Mouse (Mus musculus): Measurements from ENCODE around the gene Slc27a3. TPM values are rescaled to one million over a fixed set of nuclear protein-coding genes. Genes with fewer than 3 reads are reported as not detected.

The Slc27a3 gene
- polyA plus RNA-seq, 1 experiment from 2014 or later = 4.3 TPM

DNA sequence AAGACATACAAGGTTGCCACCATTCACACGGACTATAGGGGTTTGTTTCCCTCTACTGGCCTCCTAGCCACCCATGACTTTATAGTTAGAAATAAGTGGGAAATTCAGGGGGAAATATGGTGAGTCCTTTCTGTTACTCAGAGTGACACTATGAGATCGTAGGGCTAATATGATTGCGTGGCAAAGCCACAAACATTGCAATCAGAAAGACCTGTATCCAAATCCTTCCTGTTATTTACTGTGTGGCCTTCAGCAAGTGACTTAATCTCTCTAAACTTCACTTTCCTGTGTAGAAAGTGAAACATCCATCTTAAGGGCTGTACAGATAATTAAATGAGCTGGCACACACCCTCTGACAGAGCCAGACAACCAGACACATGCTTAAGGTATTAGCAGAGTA, 19.0 kb upstream of the Slc27a3 start:
- Histone ChIP-seq H3K9ac (ENCODE audit: low read length) (no peak overlapping the region), H3K4me2 (ENCODE audit: low read length) (no peak overlapping the region), H3K9me3 (ENCODE audit: control insufficient read depth, low read length) (no peaks in the 10 kb centered on the region), H3K27ac (replicated peaks in 1 of 2; ENCODE audit: control insufficient read depth in 1 of 2, insufficient read depth in 1 of 2, low read depth in 2 of 2, low read length in 2 of 2) (no peak overlapping the region), H3K4me3 (ENCODE audit: control insufficient read depth in 1 of 2, insufficient read depth in 1 of 2, low read depth in 1 of 2, low read length in 2 of 2) (no peak overlapping the region), H3K36me3 (ENCODE audit: control insufficient read depth, insufficient read depth, low read length) (peaks cover 96% of the 10 kb centered on the region), H3K27me3 (ENCODE audit: control insufficient read depth, insufficient read depth, low read length) (no peaks in the 10 kb centered on the region), H3K4me1 (ENCODE audit: control insufficient read depth in 2 of 2, insufficient read depth in 2 of 2, low read length in 2 of 2) (no peaks in the 10 kb centered on the region)
- no peak for ATAC-seq (ENCODE audit: insufficient number of reproducible peaks, insufficient read depth, low FRiP score, low read depth)
- WGBS = 91% methylated on average over 3 of the region's 3 CpGs

DNA sequence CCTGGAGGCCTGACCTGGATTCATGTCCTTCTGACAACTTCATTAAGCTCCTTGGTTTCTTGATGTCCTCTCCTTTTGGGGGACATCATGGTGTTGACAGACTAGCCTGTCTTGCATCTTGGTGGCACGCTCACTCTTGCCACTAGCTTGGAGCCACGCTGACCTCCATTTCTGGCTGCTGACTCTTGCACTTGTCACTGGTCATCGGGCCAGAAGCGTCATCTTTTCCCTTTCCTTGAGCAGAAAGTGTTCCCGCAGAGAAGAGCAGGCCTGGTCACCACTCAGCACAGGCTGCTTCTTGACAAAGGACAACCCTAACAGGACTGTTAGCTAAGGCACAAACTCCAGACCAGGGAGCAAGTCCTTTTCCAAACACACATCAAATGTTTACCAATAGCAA, 16.7 kb upstream of the Slc27a3 start:
- Histone ChIP-seq H3K4me1 (ENCODE audit: control insufficient read depth in 2 of 2, insufficient read depth in 2 of 2, low read length in 2 of 2) (no peaks in the 10 kb centered on the region), H3K9me3 (ENCODE audit: control insufficient read depth, low read length) (no peaks in the 10 kb centered on the region), H3K4me3 (ENCODE audit: control insufficient read depth in 1 of 2, insufficient read depth in 1 of 2, low read depth in 1 of 2, low read length in 2 of 2) (no peak overlapping the region), H3K36me3 (ENCODE audit: control insufficient read depth, insufficient read depth, low read length) (peaks cover 100% of the 10 kb centered on the region), H3K27me3 (ENCODE audit: control insufficient read depth, insufficient read depth, low read length) (no peaks in the 10 kb centered on the region), H3K27ac (replicated peaks in 1 of 2; ENCODE audit: control insufficient read depth in 1 of 2, insufficient read depth in 1 of 2, low read depth in 2 of 2, low read length in 2 of 2) (no peak overlapping the region), H3K9ac (ENCODE audit: low read length) (no peak overlapping the region), H3K4me2 (ENCODE audit: low read length) (no peak overlapping the region)
- 89% methylated on average over 5 of the region's 5 CpGs for WGBS
- ATAC-seq (ENCODE audit: insufficient number of reproducible peaks, insufficient read depth, low FRiP score, low read depth) = no peak

DNA sequence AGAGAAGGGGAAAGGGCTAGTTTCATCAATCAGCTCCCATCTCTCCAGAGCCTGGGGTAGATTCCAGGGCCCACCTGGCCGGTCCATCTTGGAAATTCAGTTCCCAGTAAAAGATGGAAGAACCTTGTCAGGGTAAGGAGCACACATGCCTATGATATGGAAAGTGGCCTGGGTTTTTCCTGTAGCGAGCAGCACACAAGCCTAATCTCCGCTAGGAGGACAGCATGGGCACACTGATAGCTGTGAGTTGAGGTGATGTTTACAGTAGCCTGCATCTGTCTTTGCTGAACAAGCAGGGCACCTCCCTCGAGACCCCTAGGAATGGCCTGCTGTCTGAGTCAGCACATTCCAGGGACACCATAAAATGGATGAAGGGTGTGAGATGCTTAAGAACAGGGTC, 14.9 kb upstream of the Slc27a3 start:
- peaks cover 100% of the 10 kb centered on the region for H3K36me3 ChIP-seq (ENCODE audit: control insufficient read depth, insufficient read depth, low read length)
- no peaks in the 10 kb centered on the region for H3K4me1 ChIP-seq (ENCODE audit: control insufficient read depth in 2 of 2, insufficient read depth in 2 of 2, low read length in 2 of 2)
- no peak overlapping the region for H3K4me3 ChIP-seq (ENCODE audit: control insufficient read depth in 1 of 2, insufficient read depth in 1 of 2, low read depth in 1 of 2, low read length in 2 of 2)
- ATAC-seq (ENCODE audit: insufficient number of reproducible peaks, insufficient read depth, low FRiP score, low read depth) = no peak
- no peak overlapping the region for H3K4me2 ChIP-seq (ENCODE audit: low read length)
- H3K27ac ChIP-seq (replicated peaks in 1 of 2; ENCODE audit: control insufficient read depth in 1 of 2, insufficient read depth in 1 of 2, low read depth in 2 of 2, low read length in 2 of 2) = no peak overlapping the region
- H3K27me3 ChIP-seq (ENCODE audit: control insufficient read depth, insufficient read depth, low read length) = no peaks in the 10 kb centered on the region
- H3K9me3 ChIP-seq (ENCODE audit: control insufficient read depth, low read length) = no peaks in the 10 kb centered on the region
- H3K9ac ChIP-seq (ENCODE audit: low read length) = no peak overlapping the region
- 72% methylated on average over 4 of the region's 4 CpGs for WGBS

DNA sequence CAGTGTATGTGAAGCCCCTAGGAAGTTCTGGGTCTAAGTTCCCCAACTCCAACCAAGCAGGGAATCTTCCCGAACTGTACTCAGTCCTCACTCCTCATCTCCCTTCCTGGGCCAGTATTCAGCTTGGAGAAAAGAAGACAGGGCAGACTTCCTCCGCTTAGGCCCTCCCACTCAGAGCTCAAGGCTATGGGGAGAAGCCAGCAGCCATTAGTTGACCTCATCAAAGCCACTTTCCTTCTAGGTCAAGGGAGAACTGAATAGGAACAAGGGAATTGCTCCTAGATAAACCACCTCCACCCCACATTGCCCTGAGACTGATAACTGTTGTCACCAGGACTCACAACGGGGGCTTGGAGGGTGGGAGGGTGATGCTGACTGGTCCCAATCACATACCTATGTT, 14.4 kb upstream of the Slc27a3 start:
- H3K27ac ChIP-seq (replicated peaks in 1 of 2; ENCODE audit: control insufficient read depth in 1 of 2, insufficient read depth in 1 of 2, low read depth in 2 of 2, low read length in 2 of 2) = no peak overlapping the region
- H3K9me3 ChIP-seq (ENCODE audit: control insufficient read depth, low read length) = no peaks in the 10 kb centered on the region
- peaks cover 100% of the 10 kb centered on the region for H3K36me3 ChIP-seq (ENCODE audit: control insufficient read depth, insufficient read depth, low read length)
- 86% methylated on average over 3 of the region's 3 CpGs for WGBS
- H3K9ac ChIP-seq (ENCODE audit: low read length) = no peak overlapping the region
- no peak overlapping the region for H3K4me3 ChIP-seq (ENCODE audit: control insufficient read depth in 1 of 2, insufficient read depth in 1 of 2, low read depth in 1 of 2, low read length in 2 of 2)
- ATAC-seq (ENCODE audit: insufficient number of reproducible peaks, insufficient read depth, low FRiP score, low read depth) = no peak
- H3K4me1 ChIP-seq (ENCODE audit: control insufficient read depth in 2 of 2, insufficient read depth in 2 of 2, low read length in 2 of 2) = no peaks in the 10 kb centered on the region
- no peak overlapping the region for H3K4me2 ChIP-seq (ENCODE audit: low read length)
- H3K27me3 ChIP-seq (ENCODE audit: control insufficient read depth, insufficient read depth, low read length) = no peaks in the 10 kb centered on the region

DNA sequence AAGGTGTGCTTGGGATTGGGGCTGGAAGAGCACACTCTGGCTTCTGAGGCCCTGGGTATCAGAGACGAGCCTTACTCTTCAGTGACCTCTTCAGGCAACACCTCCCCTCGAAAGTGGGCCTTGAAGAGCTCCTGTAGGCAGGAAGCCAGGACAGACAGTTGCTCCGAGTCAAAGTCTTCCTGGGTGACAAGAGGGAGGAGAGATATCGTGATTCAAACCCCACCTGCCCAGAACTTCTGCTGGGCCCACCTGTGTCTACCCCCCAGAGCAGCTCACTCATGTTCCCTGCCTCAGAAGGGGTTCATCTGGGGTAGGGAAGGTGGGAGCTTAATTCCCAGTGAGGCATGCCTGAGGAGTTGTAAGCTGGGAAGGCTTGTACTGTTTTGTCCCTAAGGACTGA, 11.3 kb upstream of the Slc27a3 start:
- H3K27ac ChIP-seq (replicated peaks in 1 of 2; ENCODE audit: control insufficient read depth in 1 of 2, insufficient read depth in 1 of 2, low read depth in 2 of 2, low read length in 2 of 2) = no peak overlapping the region
- no peak for ATAC-seq (ENCODE audit: insufficient number of reproducible peaks, insufficient read depth, low FRiP score, low read depth)
- no peaks in the 10 kb centered on the region for H3K9me3 ChIP-seq (ENCODE audit: control insufficient read depth, low read length)
- 61% methylated on average over 4 of the region's 4 CpGs for WGBS
- H3K4me1 ChIP-seq (ENCODE audit: control insufficient read depth in 2 of 2, insufficient read depth in 2 of 2, low read length in 2 of 2) = no peaks in the 10 kb centered on the region
- H3K36me3 ChIP-seq (ENCODE audit: control insufficient read depth, insufficient read depth, low read length) = peaks cover 98% of the 10 kb centered on the region
- no peak overlapping the region for H3K4me2 ChIP-seq (ENCODE audit: low read length)
- H3K27me3 ChIP-seq (ENCODE audit: control insufficient read depth, insufficient read depth, low read length) = no peaks in the 10 kb centered on the region
- no peak overlapping the region for H3K9ac ChIP-seq (ENCODE audit: low read length)
- H3K4me3 ChIP-seq (ENCODE audit: control insufficient read depth in 1 of 2, insufficient read depth in 1 of 2, low read depth in 1 of 2, low read length in 2 of 2) = no peak overlapping the region

DNA sequence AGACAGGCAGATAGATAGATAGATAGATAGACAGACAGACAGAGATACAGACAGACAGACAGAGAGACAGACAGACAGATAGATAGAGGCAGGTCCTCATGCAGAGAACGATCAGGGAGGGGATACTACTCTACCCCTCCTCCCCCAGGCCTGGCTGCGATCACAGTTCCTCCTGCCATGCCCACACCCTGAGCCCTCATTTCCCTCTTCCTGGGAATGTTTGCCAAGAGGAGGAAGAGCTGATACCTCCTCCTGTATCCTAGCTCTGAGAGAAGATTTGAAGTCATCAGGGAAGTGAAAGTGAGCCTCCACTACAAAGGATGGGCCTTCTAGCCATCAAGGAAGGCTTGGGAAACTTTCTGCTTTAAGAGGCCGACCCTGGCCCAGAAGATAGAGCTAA, 5.9 kb upstream of the Slc27a3 start:
- H3K9ac ChIP-seq (ENCODE audit: low read length) = no peak overlapping the region
- no peak overlapping the region for H3K27ac ChIP-seq (replicated peaks in 1 of 2; ENCODE audit: control insufficient read depth in 1 of 2, insufficient read depth in 1 of 2, low read depth in 2 of 2, low read length in 2 of 2)
- ATAC-seq (ENCODE audit: insufficient number of reproducible peaks, insufficient read depth, low FRiP score, low read depth) = no peak
- no peaks in the 10 kb centered on the region for H3K27me3 ChIP-seq (ENCODE audit: control insufficient read depth, insufficient read depth, low read length)
- H3K4me3 ChIP-seq (ENCODE audit: control insufficient read depth in 1 of 2, insufficient read depth in 1 of 2, low read depth in 1 of 2, low read length in 2 of 2) = no peak overlapping the region
- peaks cover 91% of the 10 kb centered on the region for H3K36me3 ChIP-seq (ENCODE audit: control insufficient read depth, insufficient read depth, low read length)
- 61% methylated on average over 3 of the region's 3 CpGs for WGBS
- no peaks in the 10 kb centered on the region for H3K4me1 ChIP-seq (ENCODE audit: control insufficient read depth in 2 of 2, insufficient read depth in 2 of 2, low read length in 2 of 2)
- H3K9me3 ChIP-seq (ENCODE audit: control insufficient read depth, low read length) = no peaks in the 10 kb centered on the region
- no peak overlapping the region for H3K4me2 ChIP-seq (ENCODE audit: low read length)

DNA sequence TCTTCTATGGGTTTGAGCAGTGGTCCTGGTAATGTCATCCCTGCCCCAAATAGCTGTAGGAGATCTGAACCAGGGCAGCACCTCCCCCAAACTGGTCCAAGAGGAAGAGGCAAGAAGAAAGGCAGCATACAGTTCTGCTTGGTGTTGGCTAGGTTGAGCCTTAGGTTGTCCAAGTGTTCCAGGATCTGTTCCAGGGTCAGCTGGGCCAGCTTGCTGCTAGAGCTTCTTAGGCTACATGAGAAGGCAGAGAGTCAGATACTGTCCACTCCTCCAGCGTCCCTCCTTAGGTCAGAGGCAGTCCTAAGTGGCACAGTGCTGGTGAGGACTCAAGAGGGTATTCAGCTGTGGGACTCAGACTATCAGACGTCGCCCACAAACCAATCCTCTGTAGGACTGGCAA, 2.9 kb upstream of the Slc27a3 start:
- H3K9me3 ChIP-seq (ENCODE audit: control insufficient read depth, low read length) = no peaks in the 10 kb centered on the region
- no peak overlapping the region for H3K9ac ChIP-seq (ENCODE audit: low read length)
- H3K27me3 ChIP-seq (ENCODE audit: control insufficient read depth, insufficient read depth, low read length) = no peaks in the 10 kb centered on the region
- H3K4me3 ChIP-seq (ENCODE audit: control insufficient read depth in 1 of 2, insufficient read depth in 1 of 2, low read depth in 1 of 2, low read length in 2 of 2) = no peak overlapping the region
- H3K4me2 ChIP-seq (ENCODE audit: low read length) = no peak overlapping the region
- no peak overlapping the region for H3K27ac ChIP-seq (replicated peaks in 1 of 2; ENCODE audit: control insufficient read depth in 1 of 2, insufficient read depth in 1 of 2, low read depth in 2 of 2, low read length in 2 of 2)
- H3K36me3 ChIP-seq (ENCODE audit: control insufficient read depth, insufficient read depth, low read length) = peaks cover 64% of the 10 kb centered on the region
- WGBS = 90% methylated on average over 3 of the region's 3 CpGs
- peaks cover 9 to 21% of the 10 kb centered on the region in 2 experiments for H3K4me1 ChIP-seq (ENCODE audit: control insufficient read depth in 2 of 2, insufficient read depth in 2 of 2, low read length in 2 of 2)
- ATAC-seq (ENCODE audit: insufficient number of reproducible peaks, insufficient read depth, low FRiP score, low read depth) = no peak

DNA sequence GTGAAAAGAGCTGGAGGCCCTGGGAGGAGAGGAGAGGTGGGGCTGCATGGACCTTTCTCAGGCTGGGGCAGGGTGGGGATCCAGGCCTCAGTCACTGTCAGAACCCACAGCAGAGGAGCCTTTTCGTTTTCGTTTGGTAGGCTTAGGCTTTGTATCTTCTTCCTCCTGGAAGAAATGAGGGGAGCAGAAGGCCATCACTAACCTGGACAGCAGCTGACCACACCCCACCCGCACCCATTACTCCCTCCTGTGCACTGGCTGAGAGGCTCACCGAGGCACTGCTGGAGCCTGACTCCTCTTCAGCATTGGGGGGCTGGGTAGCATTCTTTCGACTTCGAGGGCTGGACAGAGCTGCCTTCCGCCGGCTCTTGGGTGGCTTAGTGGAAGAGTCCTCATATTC, 2.2 kb upstream of the Slc27a3 start:
- Histone ChIP-seq H3K27me3 (ENCODE audit: control insufficient read depth, insufficient read depth, low read length) (no peaks in the 10 kb centered on the region), H3K9me3 (ENCODE audit: control insufficient read depth, low read length) (no peaks in the 10 kb centered on the region), H3K4me1 (ENCODE audit: control insufficient read depth in 2 of 2, insufficient read depth in 2 of 2, low read length in 2 of 2) (peaks cover 14 to 27% of the 10 kb centered on the region in 2 experiments), H3K27ac (replicated peaks in 1 of 2; ENCODE audit: control insufficient read depth in 1 of 2, insufficient read depth in 1 of 2, low read depth in 2 of 2, low read length in 2 of 2) (no peak overlapping the region), H3K36me3 (ENCODE audit: control insufficient read depth, insufficient read depth, low read length) (peaks cover 56% of the 10 kb centered on the region), H3K9ac (ENCODE audit: low read length) (no peak overlapping the region), H3K4me2 (ENCODE audit: low read length) (no peak overlapping the region), H3K4me3 (ENCODE audit: control insufficient read depth in 1 of 2, insufficient read depth in 1 of 2, low read depth in 1 of 2, low read length in 2 of 2) (no peak overlapping the region)
- no peak for ATAC-seq (ENCODE audit: insufficient number of reproducible peaks, insufficient read depth, low FRiP score, low read depth)
- 83% methylated on average over 8 of the region's 8 CpGs for WGBS

All from heart, embryonic 14.5 days (tissue).